Mouse (Mus musculus) heart, embryonic 15.5 days (tissue): ENCODE measurements at regions not wholly inside any gene's neighbourhood (a gene's known extent, or its start where the extent isn't known, plus 50 kb on each side); places are given as distances from the start of the nearest gene placed in this dataset.

Source experiments
- ATAC-seq: fragments of 200-750 bp; cut with Nextera tagmentation; replicated peaks from 2 replicates; pipeline ENCODE4 v1.8.0; 2017; ENCODE audit warnings: low read depth, moderate TSS enrichment; ENCODE audit not compliant: insufficient number of reproducible peaks, insufficient read depth, low FRiP score
- H3K27ac ChIP-seq: fragments of 300-500 bp; sonication (generic); 2 replicates; pipeline ENCODE4 v1.5.1; 2015; ENCODE audit warnings: mild to moderate bottlenecking, inconsistent platforms
- H3K27me3 ChIP-seq: fragments of 300-500 bp; sonication (generic); 2 replicates; pipeline ENCODE4 v1.6.1; 2015; ENCODE audit warnings: inconsistent platforms
- H3K36me3 ChIP-seq: fragments of 300-500 bp; sonication (generic); 2 replicates; pipeline ENCODE4 v1.6.1; 2015; ENCODE audit warnings: mild to moderate bottlenecking, inconsistent platforms
- H3K4me1 ChIP-seq: fragments of 300-500 bp; sonication (generic); replicated peaks from 2 replicates; pipeline ENCODE4 v1.6.1; 2015; ENCODE audit warnings: inconsistent platforms
- H3K4me2 ChIP-seq: fragments of 300-500 bp; sonication (generic); 2 replicates; pipeline ENCODE4 v1.6.1; 2015; ENCODE audit warnings: inconsistent platforms, mild to moderate bottlenecking, moderate library complexity
- H3K4me3 ChIP-seq: fragments of 300-500 bp; sonication (generic); 2 replicates; pipeline ENCODE4 v1.5.1; 2015; ENCODE audit warnings: mild to moderate bottlenecking, inconsistent platforms
- H3K9ac ChIP-seq: fragments of 300-500 bp; sonication (generic); 2 replicates; pipeline ENCODE4 v1.6.1; 2015; ENCODE audit warnings: mild to moderate bottlenecking, inconsistent platforms
- H3K9me3 ChIP-seq: fragments of 300-500 bp; sonication (generic); replicated peaks from 2 replicates; pipeline ENCODE4 v1.6.1; 2016; ENCODE audit warnings: inconsistent platforms
- WGBS: fragments of 180-500 bp; shearing (Covaris S2); methylation state at CpG from one replicate; pipeline ENCODE4 v1.1.7; 2015; ENCODE audit warnings: mixed read lengths; 5-methylcytosine and 5-hydroxymethylcytosine counted together

DNA sequence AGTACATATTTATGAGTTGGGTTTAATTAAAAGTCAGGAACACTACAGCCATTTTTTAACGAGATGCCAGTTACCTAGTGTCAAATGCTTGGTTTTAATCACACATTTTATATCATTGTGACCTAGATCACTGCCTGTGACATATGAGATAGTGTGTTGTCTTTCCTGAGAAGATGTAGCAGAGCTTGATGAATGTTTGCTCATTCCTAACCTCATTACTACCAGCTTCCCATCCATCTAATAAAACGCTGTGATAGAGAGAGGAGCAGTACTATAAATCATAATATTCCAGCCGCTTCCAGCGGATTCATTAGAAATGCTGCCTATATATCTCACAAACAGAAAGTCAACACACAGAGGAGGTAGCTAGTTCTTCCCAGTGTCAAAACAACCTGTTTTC, 163.6 kb downstream of the Aldoart1 start:
- Histone ChIP-seq H3K4me1 (no peaks in the 10 kb centered on the region), H3K4me2 (no peak overlapping the region), H3K27ac (no peak overlapping the region), H3K36me3 (no peaks in the 10 kb centered on the region), H3K9me3 (no peaks in the 10 kb centered on the region), H3K27me3 (no peaks in the 10 kb centered on the region), H3K9ac (no peak overlapping the region), H3K4me3 (no peak overlapping the region)
- 66% methylated on average over 4 of the region's 4 CpGs for WGBS
- ATAC-seq, result no peak

GRCm38 (mm10) chr4:72674006-72674405, 178.4 kb downstream of the Aldoart1 start:
- WGBS, result 60% methylated on average over 2 of the region's 2 CpGs
- H3K36me3 ChIP-seq, result no peaks in the 10 kb centered on the region
- no peak overlapping the region for H3K9ac ChIP-seq
- H3K4me2 ChIP-seq, result no peak overlapping the region
- no peak overlapping the region for H3K27ac ChIP-seq
- no peaks in the 10 kb centered on the region for H3K27me3 ChIP-seq
- no peaks in the 10 kb centered on the region for H3K9me3 ChIP-seq
- no peaks in the 10 kb centered on the region for H3K4me1 ChIP-seq
- no peak overlapping the region for H3K4me3 ChIP-seq
- ATAC-seq, result no peak

GRCm38 (mm10) chr4:72671652-72672411, 180.6 kb downstream of the Aldoart1 start:
- Histone ChIP-seq H3K9me3 (no peaks in the 10 kb centered on the region), H3K9ac (no peak overlapping the region)
- 64% methylated on average over 5 of the region's 5 CpGs for WGBS

DNA sequence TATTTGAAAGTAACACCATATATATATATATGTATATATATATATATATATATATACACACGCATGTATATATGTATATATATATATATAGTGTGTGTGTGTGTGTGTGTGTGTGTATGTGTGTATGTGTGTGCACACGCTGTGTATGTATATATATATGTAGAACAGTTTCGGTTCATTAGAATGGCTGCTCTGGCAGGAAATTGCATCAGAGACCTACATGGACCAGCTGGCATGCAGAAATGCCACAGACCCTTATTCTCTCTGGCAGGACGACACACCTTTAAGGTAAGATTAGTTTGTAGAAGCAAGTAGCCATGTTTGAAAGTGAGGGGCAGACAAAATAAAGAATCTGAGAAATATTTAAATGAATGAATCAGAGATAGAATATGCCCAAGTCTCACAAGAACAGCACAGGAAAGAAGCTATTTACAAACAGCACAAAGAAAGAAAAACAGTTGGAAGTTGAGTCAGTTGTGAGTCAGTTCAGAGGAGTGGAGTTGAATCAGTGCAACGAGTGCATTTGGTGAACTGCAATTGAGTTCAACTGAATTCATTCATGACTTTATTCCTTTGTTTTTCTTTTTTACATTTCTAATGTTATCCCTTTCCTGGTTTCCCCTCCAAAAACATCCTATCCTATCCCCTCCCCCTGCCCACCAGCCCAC, 182.5 kb downstream of the Aldoart1 start:
- no peak overlapping the region for H3K9ac ChIP-seq
- H3K4me1 ChIP-seq, result no peaks in the 10 kb centered on the region
- no peaks in the 10 kb centered on the region for H3K27me3 ChIP-seq
- H3K4me3 ChIP-seq, result no peak overlapping the region
- WGBS, result 74% methylated on average over 5 of the region's 5 CpGs
- no peak overlapping the region for H3K4me2 ChIP-seq
- ATAC-seq, result no peak
- H3K27ac ChIP-seq, result no peak overlapping the region
- H3K9me3 ChIP-seq, result no peaks in the 10 kb centered on the region
- H3K36me3 ChIP-seq, result no peaks in the 10 kb centered on the region

More at GRCm38 (mm10) chr4:72671652-72672411, 180.6 kb downstream of the Aldoart1 start:
- H3K36me3 ChIP-seq, result no peaks in the 10 kb centered on the region
- ATAC-seq, result no peak
- no peak overlapping the region for H3K27ac ChIP-seq
- H3K4me3 ChIP-seq, result no peak overlapping the region
- H3K4me2 ChIP-seq, result no peak overlapping the region
- H3K27me3 ChIP-seq, result no peaks in the 10 kb centered on the region
- H3K4me1 ChIP-seq, result no peaks in the 10 kb centered on the region

DNA sequence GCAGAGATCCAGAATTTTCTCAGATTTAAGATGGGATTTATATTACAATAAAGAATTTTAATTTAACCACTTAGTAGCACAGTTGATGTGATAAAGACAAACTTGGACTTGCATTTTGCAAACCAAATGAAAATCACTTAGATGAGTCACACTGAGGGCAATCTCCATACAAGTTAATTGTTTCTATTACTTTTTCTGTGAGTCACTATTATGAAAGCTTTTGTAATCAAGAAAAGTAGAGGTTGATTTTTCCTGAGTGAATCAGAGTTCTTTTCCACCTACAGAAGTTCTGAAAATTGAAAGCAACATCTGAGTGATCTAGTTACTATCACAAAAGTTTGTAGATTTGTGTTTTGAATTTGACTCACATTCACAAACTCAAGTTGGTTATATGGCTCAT, 188.1 kb downstream of the Aldoart1 start:
- H3K9me3 ChIP-seq, result no peaks in the 10 kb centered on the region
- no peak overlapping the region for H3K4me3 ChIP-seq
- H3K36me3 ChIP-seq, result no peaks in the 10 kb centered on the region
- no peak for ATAC-seq
- no peaks in the 10 kb centered on the region for H3K27me3 ChIP-seq
- no peak overlapping the region for H3K9ac ChIP-seq
- no peak overlapping the region for H3K4me2 ChIP-seq
- H3K4me1 ChIP-seq, result no peaks in the 10 kb centered on the region
- no peak overlapping the region for H3K27ac ChIP-seq

- H3K9ac ChIP-seq, result no peak overlapping the region
- no peaks in the 10 kb centered on the region for H3K4me1 ChIP-seq
- no peak for ATAC-seq
- no peaks in the 10 kb centered on the region for H3K9me3 ChIP-seq
- H3K27me3 ChIP-seq, result no peaks in the 10 kb centered on the region
- no peak overlapping the region for H3K4me2 ChIP-seq
- H3K36me3 ChIP-seq, result no peaks in the 10 kb centered on the region
- no peak overlapping the region for H3K27ac ChIP-seq
- H3K4me3 ChIP-seq, result no peak overlapping the region
Measured at GRCm38 (mm10) chr4:72662477-72662876, 190.0 kb downstream of the Aldoart1 start.

DNA sequence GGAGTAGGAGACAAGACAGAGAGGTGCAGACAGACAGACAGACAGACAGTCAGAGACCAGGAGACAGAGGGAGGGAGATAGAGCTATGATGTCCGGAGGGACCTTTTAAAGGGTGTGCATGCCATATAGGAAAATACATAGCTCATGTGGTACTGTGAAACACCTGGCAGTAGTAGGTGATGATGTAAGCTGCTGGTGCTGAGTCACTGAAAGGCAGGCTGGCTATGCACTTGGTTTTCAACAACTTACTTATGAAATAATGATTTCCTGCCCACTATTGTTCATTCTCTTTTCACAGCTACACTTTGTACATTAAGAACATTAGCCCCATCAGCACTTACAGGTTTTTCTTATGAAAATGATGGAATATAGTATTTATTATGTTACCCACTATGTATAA, 196.2 kb downstream of the Aldoart1 start:
- H3K9me3 ChIP-seq, result no peaks in the 10 kb centered on the region
- no peak for ATAC-seq
- WGBS, result 77% methylated on average over 1 of the region's 1 CpGs

GRCm38 (mm10) chr4:72647130-72647529, 205.3 kb downstream of the Aldoart1 start:
- Histone ChIP-seq H3K4me1 (no peaks in the 10 kb centered on the region), H3K36me3 (no peaks in the 10 kb centered on the region), H3K4me3 (no peak overlapping the region), H3K4me2 (no peak overlapping the region), H3K27me3 (no peaks in the 10 kb centered on the region), H3K9ac (no peak overlapping the region), H3K27ac (no peak overlapping the region), H3K9me3 (no peaks in the 10 kb centered on the region)
- no peak for ATAC-seq
- WGBS, result 78% methylated on average over 1 of the region's 1 CpGs

More for the DNA sequence above, 196.2 kb downstream of the Aldoart1 start:
- H3K4me1 ChIP-seq, result no peaks in the 10 kb centered on the region
- no peak overlapping the region for H3K9ac ChIP-seq
- H3K4me2 ChIP-seq, result no peak overlapping the region
- no peaks in the 10 kb centered on the region for H3K36me3 ChIP-seq
- H3K27ac ChIP-seq, result no peak overlapping the region
- no peak overlapping the region for H3K4me3 ChIP-seq
- no peaks in the 10 kb centered on the region for H3K27me3 ChIP-seq

DNA sequence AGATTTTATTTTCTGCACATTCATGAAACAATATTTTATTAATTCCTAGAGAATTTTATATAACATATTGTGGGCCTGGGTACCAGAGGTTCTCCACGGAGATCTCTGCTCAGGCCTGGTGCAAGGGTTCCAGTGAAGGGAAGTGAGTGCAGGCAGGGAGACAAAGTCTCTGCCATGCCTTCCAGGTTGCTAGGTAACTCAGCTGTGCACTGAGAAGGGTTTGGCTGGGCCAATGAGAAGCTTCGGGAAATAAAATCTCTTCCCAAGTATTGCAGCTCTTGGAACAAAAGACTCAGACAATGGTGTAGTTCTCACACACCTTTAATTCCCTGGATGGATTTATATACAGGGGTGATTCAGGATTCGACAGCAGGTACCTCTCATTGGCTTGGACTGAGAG, 223.0 kb downstream of the Aldoart1 start:
- Histone ChIP-seq H3K4me1 (no peaks in the 10 kb centered on the region), H3K27ac (no peak overlapping the region), H3K9me3 (no peaks in the 10 kb centered on the region), H3K9ac (no peak overlapping the region), H3K4me2 (no peak overlapping the region), H3K36me3 (no peaks in the 10 kb centered on the region), H3K27me3 (no peaks in the 10 kb centered on the region), H3K4me3 (no peak overlapping the region)
- no peak for ATAC-seq
- WGBS, result 51% methylated on average over 3 of the region's 3 CpGs

DNA sequence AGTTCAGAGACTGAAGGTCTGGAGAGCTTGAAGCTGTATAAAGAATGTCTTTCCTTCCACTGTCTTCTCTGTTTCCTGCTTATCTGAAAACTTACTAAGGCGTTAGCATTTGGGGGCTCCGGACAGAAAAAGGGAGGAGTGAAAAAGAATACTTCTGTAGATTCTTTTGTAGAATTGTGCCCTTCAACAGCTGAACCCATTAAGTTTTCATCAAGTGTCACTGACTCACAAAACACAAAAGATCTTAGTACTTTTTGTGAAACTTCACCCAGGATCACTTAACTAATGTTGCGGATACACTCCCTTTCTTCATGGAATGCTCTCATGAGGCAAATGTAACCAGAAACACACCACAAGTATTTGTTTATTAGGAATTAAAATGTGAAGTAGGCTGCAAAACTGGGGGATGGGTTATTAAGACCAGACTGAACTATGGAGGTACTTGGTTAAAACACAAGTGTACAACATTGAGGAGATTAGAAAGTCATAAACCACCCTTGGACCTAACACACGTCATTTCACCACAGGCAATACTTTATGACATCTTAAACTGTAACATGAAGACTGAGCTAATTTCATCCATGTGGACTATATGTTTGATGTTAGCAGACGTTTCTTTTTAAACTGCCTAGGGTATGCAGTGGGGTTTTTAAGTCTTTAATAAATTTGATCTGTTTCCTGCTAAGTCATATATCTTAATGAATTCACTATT, 225.1 kb downstream of the Aldoart1 start:
- H3K9me3 ChIP-seq, result no peaks in the 10 kb centered on the region
- no peak overlapping the region for H3K4me2 ChIP-seq
- WGBS, result 56% methylated on average over 5 of the region's 5 CpGs
- no peaks in the 10 kb centered on the region for H3K36me3 ChIP-seq
- no peak overlapping the region for H3K4me3 ChIP-seq
- H3K9ac ChIP-seq, result no peak overlapping the region
- no peaks in the 10 kb centered on the region for H3K27me3 ChIP-seq
- H3K4me1 ChIP-seq, result no peaks in the 10 kb centered on the region
- H3K27ac ChIP-seq, result no peak overlapping the region
- ATAC-seq, result no peak

DNA sequence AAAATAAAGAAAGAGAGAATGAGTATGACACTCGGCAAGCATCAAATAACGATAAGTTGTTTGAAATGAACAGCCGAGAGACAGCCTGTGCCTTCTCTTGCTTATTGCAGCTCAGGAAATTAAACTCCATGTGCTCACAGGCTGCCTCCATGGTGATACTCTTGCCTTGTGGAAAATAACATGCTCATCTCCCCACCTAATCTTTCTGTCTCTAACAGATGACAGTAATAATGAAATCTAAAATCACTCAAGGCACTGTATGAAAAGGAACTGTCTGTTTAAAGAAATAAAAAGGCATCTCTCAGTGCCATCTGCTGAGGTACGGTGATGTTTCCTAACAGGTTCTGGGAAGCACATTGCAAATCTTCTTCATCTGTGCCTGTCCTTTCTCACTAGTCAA, 247.3 kb downstream of the Aldoart1 start:
- 83% methylated on average over 4 of the region's 4 CpGs for WGBS
- H3K9ac ChIP-seq, result no peak overlapping the region
- no peak for ATAC-seq
- H3K4me3 ChIP-seq, result no peak overlapping the region
- no peaks in the 10 kb centered on the region for H3K36me3 ChIP-seq
- H3K27ac ChIP-seq, result no peak overlapping the region
- H3K9me3 ChIP-seq, result no peaks in the 10 kb centered on the region
- no peak overlapping the region for H3K4me2 ChIP-seq
- H3K4me1 ChIP-seq, result no peaks in the 10 kb centered on the region
- H3K27me3 ChIP-seq, result no peaks in the 10 kb centered on the region
